Mouse (Mus musculus): ENCODE results near the gene Abhd17a. TPM values are rescaled to one million over a fixed set of nuclear protein-coding genes. Genes with fewer than 3 reads are reported as not detected.

Gene Abhd17a
- total RNA-seq (2021): 100 to 1,000 TPM; 212 to 220 TPM
- long read RNA-seq, experiment 1, transcript Abhd17a-201 (5 exons, 1,468 nt): major isoform, 346 of 509 reads
- long read RNA-seq, experiment 1, partial matches to known transcripts: 22 of 509 reads
- long read RNA-seq, experiment 1, other reads (novel, unspliced or antisense): 141 of 509 reads
- long read RNA-seq, experiment 2, transcript Abhd17a-201 (5 exons, 1,468 nt): major isoform, 302 of 468 reads
- long read RNA-seq, experiment 2, partial matches to known transcripts: 19 of 468 reads
- long read RNA-seq, experiment 2, other reads (novel, unspliced or antisense): 147 of 468 reads

- DNase-seq (ENCODE audit: low spot score in 2 of 2): peak; percentile 94 to 96
- intact Hi-C loops (cut with DNase I): no loop called here
Observed at GRCm38 (mm10) chr10:80589879-80590854, at the start of gene Abhd17a. TSS of gene Abhd17a (minus strand) at chr10:80590341.

DNA sequence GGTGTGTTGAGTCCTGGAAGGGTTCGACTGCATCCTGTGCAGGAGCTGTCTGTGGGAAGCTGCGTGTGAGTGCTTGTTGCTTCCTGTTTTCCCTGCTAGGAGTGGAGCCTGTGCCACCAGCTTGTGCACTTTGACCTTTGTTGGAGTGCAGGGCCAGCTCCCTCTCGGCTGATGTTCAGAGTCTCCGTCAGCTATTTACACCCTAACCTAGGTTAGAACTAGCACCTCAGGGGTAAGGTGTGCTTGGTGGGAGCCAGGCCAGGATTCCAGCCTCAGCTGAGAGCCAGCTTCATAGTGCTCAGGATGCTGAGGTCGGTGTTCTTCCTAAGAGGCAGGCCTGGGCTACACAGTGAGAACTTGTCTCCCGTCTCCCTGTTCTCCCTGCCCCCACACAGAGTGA lies 45.2 kb upstream of the Abhd17a start:
- intact Hi-C loops (cut with DNase I): no loop called here
- no peak for DNase-seq (ENCODE audit: low spot score in 2 of 2)

GRCm38 (mm10) chr10:80628925-80629324 lies 38.8 kb upstream of the Abhd17a start:
- intact Hi-C loops (cut with DNase I): no loop called here
- no peak for DNase-seq (ENCODE audit: low spot score in 2 of 2)

GRCm38 (mm10) chr10:80627685-80628084 lies 37.5 kb upstream of the Abhd17a start:
- DNase-seq (ENCODE audit: low spot score in 2 of 2): no peak

GRCm38 (mm10) chr10:80625764-80626163 lies 35.6 kb upstream of the Abhd17a start:
- DNase-seq (ENCODE audit: low spot score in 2 of 2): no peak
- intact Hi-C loops (cut with DNase I): no loop called here

More at GRCm38 (mm10) chr10:80627685-80628084, 37.5 kb upstream of the Abhd17a start:
- intact Hi-C loops (cut with DNase I): no loop called here

DNA sequence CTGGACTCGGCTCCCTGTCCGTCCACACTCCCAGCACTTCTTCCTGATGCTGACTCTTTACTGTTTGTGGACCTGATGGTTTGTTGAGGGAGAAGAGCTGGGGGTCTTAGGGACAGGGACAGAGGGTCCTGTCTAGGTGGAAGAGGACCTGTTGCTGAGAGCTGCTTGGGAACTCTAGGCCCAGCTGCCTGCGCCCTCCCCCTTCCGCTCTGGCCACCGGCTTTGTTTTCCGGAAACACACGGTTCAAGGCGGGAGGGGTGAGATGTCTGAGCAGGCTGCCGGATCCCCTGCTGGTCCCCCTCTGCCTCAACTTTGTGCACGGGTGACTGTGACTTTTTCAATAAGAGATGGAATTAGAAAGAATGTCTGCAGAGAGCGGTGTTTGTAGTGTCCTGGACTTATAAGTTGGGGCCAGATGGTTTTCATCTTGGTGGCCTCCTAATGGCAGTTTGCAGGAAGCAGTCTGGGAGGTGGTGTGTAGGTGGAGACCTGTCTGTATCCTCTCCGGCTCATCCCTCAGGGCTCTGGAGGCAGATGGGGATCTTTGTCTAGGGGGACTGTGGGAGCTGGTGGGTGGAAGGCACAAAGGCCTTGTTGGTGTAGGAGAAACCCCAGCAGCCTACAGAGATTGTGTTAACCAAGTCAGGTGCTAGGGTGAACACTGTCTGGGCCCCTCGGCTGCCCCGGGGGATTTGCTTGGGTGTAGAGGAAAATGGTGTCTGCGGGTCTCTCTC lies 33.5 kb upstream of the Abhd17a start:
- intact Hi-C loops (cut with DNase I): loop anchor here (5.0 kb wide), 1 partner anchor 46 kb away; the partner anchor contains the start of gene Klf16
- DNase-seq (ENCODE audit: low spot score in 2 of 2): peak in 1 of 2 experiments; percentile 69

DNA sequence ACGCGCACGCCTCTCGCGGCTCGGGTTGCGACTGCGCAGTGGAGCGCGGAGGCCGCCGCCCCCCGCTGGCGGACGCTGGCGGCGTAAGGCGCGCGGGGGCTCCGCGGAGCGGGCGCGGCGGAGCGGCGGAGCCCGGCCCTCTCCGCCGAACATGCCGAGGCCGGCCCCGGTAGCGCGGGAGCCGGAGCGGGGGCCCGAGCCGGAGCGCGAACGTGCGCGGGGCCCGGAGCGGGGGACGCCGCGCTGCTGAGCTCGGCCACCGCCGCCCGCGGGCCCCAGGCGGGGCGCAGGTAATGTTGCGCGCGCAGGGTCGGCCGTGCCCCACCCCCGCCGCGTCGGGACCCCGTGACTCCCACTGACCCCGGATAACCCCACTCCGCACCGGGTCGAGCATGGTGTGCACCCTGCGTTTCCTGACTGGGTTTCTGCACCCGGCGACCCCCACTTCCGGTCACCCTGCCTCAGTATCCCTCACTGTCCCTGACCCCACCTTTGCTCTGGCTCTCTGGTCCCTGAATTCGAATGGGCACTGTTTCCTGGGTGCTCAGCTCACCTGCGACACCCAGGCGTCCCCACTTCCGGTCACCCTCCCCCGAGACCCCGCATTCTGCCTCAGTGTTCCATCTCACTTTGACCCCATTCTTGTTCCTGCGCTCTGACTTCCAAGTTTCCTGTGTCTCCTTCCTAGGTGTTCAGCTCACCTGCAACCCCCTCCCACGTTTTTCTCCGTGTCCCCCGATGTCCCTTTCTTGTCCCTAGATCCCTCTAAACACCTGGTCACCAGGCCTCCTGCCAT lies 32.7 kb upstream of the Abhd17a start, which contains the start of gene Csnk1g2:
Gene Csnk1g2, plus strand, starts transcription at position 178 of the 796 bp plus-strand sequence.
- intact Hi-C loops (cut with DNase I): loop anchor here (5.0 kb wide), 1 partner anchor 46 kb away; the partner anchor contains the start of gene Klf16
- DNase-seq (ENCODE audit: low spot score in 2 of 2): peak; percentile 47 to 59

GRCm38 (mm10) chr10:80621940-80622660 lies 32.0 kb upstream of the Abhd17a start:
- intact Hi-C loops (cut with DNase I): loop anchor here (5.0 kb wide), 1 partner anchor 45 kb away; the partner anchor contains the start of gene Klf16
- peak; percentile 100 for DNase-seq (ENCODE audit: low spot score in 2 of 2)

DNA sequence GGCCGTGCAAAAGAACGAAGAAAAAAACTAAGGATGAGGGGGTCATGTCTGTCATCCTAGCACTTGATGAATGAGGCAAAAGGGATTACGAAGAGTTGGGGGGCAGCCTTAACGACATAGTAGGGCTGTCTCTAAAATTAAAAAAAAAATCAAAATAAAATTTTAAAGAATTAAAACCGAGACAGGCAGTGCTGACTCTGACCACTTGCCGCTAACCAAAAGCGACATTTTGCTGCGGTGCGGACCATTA lies 31.5 kb upstream of the Abhd17a start:
- intact Hi-C loops (cut with DNase I): loop anchor here (5.0 kb wide), 1 partner anchor 44 kb away; the partner anchor contains the start of gene Klf16
- no peak for DNase-seq (ENCODE audit: low spot score in 2 of 2)

DNA sequence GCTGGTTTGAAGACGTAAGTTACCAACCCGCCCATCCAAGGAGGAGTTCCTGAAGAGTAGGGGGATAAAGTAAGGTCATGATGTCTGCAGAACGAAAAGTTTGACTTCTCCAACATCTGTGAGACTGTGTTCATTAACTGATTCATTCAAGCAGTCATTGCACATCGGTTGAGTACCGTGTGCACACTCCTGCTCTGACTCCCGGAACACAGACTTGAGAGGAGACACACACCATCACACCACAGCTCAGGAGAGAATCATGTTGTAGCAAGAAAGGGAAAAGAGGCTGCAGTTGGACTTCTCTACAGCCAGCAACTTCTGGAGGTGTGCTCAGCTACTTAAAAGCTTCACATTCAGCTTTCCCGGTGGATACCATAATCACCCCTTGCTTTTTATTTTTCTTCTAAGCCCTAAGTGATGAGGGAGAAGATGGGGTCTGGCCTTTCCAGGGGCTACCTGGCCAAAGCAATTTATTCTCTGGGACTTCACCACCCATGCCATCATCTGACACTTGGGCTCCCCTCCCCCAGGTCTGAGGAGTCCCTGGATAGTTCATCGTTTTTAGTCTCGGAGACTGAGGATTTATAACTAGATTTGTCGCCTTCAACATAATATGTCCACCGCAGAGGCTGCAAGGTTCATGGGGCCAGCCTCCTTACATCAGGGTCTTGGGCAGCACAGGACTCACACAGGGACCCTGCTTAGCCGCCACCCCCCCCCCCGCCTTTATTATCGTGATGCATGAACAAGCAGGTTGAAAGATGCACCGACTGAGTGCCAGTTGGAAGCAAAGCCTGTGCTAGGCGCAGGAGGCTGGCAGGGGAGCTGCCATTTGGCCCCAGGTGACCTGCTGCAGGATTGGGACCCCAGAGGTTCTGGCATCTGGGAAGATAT lies 30.9 kb upstream of the Abhd17a start:
- no peak for DNase-seq (ENCODE audit: low spot score in 2 of 2)

DNA sequence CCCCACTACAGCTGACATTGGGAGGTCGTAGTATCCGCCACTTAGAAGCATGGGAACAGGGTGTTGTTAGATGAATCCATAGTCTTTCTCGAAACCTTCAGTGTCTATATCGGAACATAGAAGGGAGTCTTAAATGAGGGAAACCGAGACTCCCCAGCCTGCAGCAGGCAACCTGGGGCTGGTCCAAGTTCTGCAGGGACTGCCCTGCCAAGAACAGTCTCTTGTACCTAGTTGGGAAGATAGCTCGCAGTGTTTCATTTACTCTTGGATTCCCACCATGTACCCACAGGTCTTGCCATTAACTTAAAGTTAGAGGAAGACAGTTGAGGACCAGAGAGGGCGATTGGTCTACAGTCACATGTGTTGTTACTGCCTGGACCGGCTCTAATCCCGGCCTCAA lies 30.2 kb upstream of the Abhd17a start:
- intact Hi-C loops (cut with DNase I): loop anchor here (5.0 kb wide), 1 partner anchor 43 kb away; the partner anchor contains the start of gene Klf16
- no peak for DNase-seq (ENCODE audit: low spot score in 2 of 2)

More for the DNA sequence above, 30.9 kb upstream of the Abhd17a start:
- intact Hi-C loops (cut with DNase I): loop anchor here (5.0 kb wide), 1 partner anchor 44 kb away; the partner anchor contains the start of gene Klf16

DNA sequence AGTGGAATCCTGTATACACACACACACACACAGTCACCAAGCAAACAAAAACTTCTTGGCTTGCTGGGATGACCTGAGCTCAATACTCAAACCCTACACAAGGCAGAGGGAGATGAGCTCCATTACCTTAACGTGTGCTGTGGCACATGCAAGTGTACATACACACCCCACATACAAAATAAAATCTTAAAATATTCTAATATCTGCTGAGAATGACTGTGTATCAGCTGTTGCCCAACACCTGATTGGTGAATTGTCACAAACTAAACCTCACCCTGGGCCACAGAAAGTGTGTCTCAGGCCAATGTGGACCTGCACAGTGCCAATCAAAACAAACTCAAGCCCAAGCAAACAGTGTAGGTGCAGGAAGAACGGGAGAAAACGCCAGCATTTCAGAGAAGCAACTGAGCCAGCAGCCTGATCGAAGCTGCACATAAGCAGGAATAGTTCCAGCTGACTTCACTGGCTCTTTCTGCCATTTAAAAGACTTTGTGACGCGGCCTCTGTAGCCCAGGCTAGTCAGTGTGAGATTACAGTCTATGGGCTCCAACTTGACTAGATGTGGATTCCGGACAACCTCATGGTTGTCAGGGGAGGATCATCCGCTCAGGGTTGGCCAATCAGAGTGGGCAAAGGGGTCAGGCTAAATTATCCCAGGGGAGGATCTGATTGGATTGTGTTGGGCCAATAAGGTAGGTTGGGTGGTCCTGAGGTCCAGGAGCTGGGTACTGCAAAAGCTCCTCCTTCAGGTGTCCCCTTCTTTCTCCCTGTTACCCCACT lies 29.5 kb upstream of the Abhd17a start:
- intact Hi-C loops (cut with DNase I): loop anchor here (5.0 kb wide), 1 partner anchor 42 kb away; the partner anchor contains the start of gene Klf16
- DNase-seq (ENCODE audit: low spot score in 2 of 2): no peak

DNA sequence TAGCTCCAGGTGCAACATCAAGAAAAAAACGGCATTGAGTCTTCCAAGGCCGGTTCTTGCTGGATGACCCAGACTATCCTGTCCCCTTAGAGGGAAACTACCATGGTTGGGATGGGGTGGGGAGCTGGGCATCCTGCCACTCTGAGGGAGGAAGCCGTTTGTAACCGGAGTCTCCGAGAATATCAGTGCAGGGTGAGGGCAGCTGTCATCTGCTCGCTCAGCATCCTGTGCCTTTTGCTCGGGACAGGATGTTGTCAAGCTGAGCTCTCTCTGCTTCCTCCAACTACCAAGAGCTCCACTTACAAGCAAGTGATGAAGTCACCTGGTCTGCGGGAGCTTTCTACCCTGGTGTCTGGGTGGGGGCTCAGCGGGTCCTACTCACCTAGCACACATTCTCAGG lies 28.0 kb upstream of the Abhd17a start:
- no peak for DNase-seq (ENCODE audit: low spot score in 2 of 2)
- intact Hi-C loops (cut with DNase I): no loop called here

GRCm38 (mm10) chr10:80614351-80614750 lies 24.2 kb upstream of the Abhd17a start:
- intact Hi-C loops (cut with DNase I): no loop called here
- DNase-seq (ENCODE audit: low spot score in 2 of 2): no peak

- no peak for DNase-seq (ENCODE audit: low spot score in 2 of 2)
- intact Hi-C loops (cut with DNase I): no loop called here
Observed at GRCm38 (mm10) chr10:80613821-80614220, 23.7 kb upstream of the Abhd17a start.

- intact Hi-C loops (cut with DNase I): no loop called here
- no peak for DNase-seq (ENCODE audit: low spot score in 2 of 2)
Observed at GRCm38 (mm10) chr10:80611905-80612304, 21.8 kb upstream of the Abhd17a start.

Data from left cerebral cortex, postnatal 14 days (tissue).